Mouse (Mus musculus): ENCODE measurements around the gene Epm2aip1. TPM values are rescaled to one million over a fixed set of nuclear protein-coding genes. Genes with fewer than 3 reads are reported as not detected.

Epm2aip1 gene
- polyA plus RNA-seq, 1 experiment from 2014 or later: 28.0 TPM

GRCm38 (mm10) chr9:111313299-111313698 is 41.6 kb downstream of the Epm2aip1 start:
- Histone ChIP-seq H3K27ac (no peak overlapping the region), H3K9me3 (peaks cover 15% of the 10 kb centered on the region), H3K4me1 (peaks cover 18% of the 10 kb centered on the region), H3K36me3 (replicated peaks) (no peaks in the 10 kb centered on the region), H3K27me3 (ENCODE audit: poor library complexity, severe bottlenecking) (peaks cover 65% of the 10 kb centered on the region), H3K4me3 (no peak overlapping the region)
- 29% methylated on average over 5 of the region's 6 CpGs for WGBS
- DNase-seq (ENCODE audit: extremely low spot score, low spot score): no peak

- Histone ChIP-seq H3K9me3 (peaks cover 15% of the 10 kb centered on the region), H3K27me3 (ENCODE audit: poor library complexity, severe bottlenecking) (peaks cover 63% of the 10 kb centered on the region), H3K4me1 (peaks cover 18% of the 10 kb centered on the region), H3K36me3 (replicated peaks) (no peaks in the 10 kb centered on the region), H3K4me3 (no peak overlapping the region), H3K27ac (no peak overlapping the region)
- WGBS: 28% methylated on average over 5 of the region's 5 CpGs
- DNase-seq (ENCODE audit: extremely low spot score, low spot score): no peak
These were observed 42.1 kb downstream of the Epm2aip1 start for GRCm38 (mm10) chr9:111313793-111314192.

- Histone ChIP-seq H3K4me1 (peaks cover 18% of the 10 kb centered on the region), H3K36me3 (replicated peaks) (no peaks in the 10 kb centered on the region), H3K27ac (no peak overlapping the region), H3K4me3 (no peak overlapping the region), H3K27me3 (ENCODE audit: poor library complexity, severe bottlenecking) (peaks cover 58% of the 10 kb centered on the region), H3K9me3 (peaks cover 15% of the 10 kb centered on the region)
- 39% methylated on average over 5 of the region's 5 CpGs for WGBS
- DNase-seq (ENCODE audit: extremely low spot score, low spot score): peak; percentile 26
These were observed 42.5 kb downstream of the Epm2aip1 start for GRCm38 (mm10) chr9:111314219-111314618.

- no peaks in the 10 kb centered on the region for H3K9me3 ChIP-seq
- DNase-seq (ENCODE audit: extremely low spot score, low spot score): no peak
- H3K27me3 ChIP-seq (ENCODE audit: poor library complexity, severe bottlenecking): no peaks in the 10 kb centered on the region
- no peaks in the 10 kb centered on the region for H3K36me3 ChIP-seq (replicated peaks)
- WGBS: 84% methylated on average over 4 of the region's 4 CpGs
- no peak overlapping the region for H3K27ac ChIP-seq
- H3K4me3 ChIP-seq: no peak overlapping the region
- no peaks in the 10 kb centered on the region for H3K4me1 ChIP-seq
These were observed 49.2 kb downstream of the Epm2aip1 start for GRCm38 (mm10) chr9:111320912-111321311.

GRCm38 (mm10) chr9:111324881-111325280 is 53.2 kb downstream of the Epm2aip1 start:
- H3K27me3 ChIP-seq (ENCODE audit: poor library complexity, severe bottlenecking): no peaks in the 10 kb centered on the region
- no peak for DNase-seq (ENCODE audit: extremely low spot score, low spot score)
- no peaks in the 10 kb centered on the region for H3K36me3 ChIP-seq (replicated peaks)
- H3K9me3 ChIP-seq: no peaks in the 10 kb centered on the region
- 86% methylated on average over 2 of the region's 2 CpGs for WGBS
- no peak overlapping the region for H3K27ac ChIP-seq
- H3K4me1 ChIP-seq: no peaks in the 10 kb centered on the region
- no peak overlapping the region for H3K4me3 ChIP-seq

Other genes with a start within 250 kb of the Epm2aip1 start
- gene Ccrl2, start 214.4 kb upstream of the Epm2aip1 start, polyA plus RNA-seq (2016; fragmentation: Nextera tagmentation; extraction: Ambion mirVana): 0.74 TPM in 2 replicates
- gene Lrrfip2, start 154.3 kb upstream of the Epm2aip1 start, polyA plus RNA-seq (2016; fragmentation: Nextera tagmentation; extraction: Ambion mirVana): 41.8 and 42.1 TPM in 2 replicates
- gene Mlh1, start 138 bp upstream of the Epm2aip1 start, polyA plus RNA-seq (2016; fragmentation: Nextera tagmentation; extraction: Ambion mirVana): 57.8 and 58.3 TPM in 2 replicates
- 0.15 and 0.20 TPM in 2 replicates for gene Trank1, start 39.8 kb downstream of the Epm2aip1 start, polyA plus RNA-seq (2016; fragmentation: Nextera tagmentation; extraction: Ambion mirVana)
- 0.14 and 0.21 TPM in 2 replicates for gene Dclk3, start 167.2 kb downstream of the Epm2aip1 start, polyA plus RNA-seq (2016; fragmentation: Nextera tagmentation; extraction: Ambion mirVana)

All from forebrain, embryonic 10.5 days (tissue).